Mouse (Mus musculus): ENCODE data around the gene Ccl9. TPM values are rescaled to one million over a fixed set of nuclear protein-coding genes. Genes with fewer than 3 reads are reported as not detected.

Ccl9 gene
- polyA plus RNA-seq, 1 experiment, result 3.4 TPM

DNA sequence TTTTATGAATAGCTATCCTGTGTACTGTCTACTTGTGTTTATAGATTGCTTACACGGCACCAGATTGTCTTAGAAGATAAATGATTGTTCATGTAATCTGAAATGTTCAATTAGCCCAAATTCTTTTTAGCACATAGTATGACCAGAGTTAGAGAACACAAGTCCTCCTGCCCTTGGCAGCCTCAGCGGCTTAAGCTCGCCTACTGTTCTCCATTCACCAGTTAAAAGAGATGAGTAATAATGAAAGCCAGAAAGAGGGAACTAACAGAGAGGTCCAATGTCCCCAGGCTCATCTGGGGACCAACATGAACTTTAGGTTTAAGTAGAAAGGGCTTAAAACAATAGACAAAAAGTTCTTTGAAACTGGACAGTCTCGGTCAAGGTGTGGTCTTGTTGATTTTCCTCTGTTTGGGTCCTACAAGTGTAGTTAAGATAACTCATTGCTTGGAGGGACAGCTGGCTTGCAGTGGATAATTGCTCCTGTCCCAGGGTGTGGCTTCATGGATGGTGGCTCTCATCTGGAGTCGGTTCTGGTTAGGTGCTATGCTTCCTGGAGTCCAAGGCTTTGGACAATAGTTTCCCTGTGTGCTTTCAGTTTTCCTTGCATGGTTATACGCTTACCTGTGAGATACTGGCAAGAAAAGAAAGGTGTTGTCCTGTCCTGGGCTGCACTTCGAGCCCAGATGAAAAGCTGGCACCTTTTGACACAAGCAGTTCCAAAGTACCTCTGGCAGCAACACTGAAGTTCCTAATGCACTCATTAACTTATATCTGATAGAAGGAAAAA lies 17.4 kb upstream of the Ccl9 start:
- no peak for DNase-seq
- no peaks in the 10 kb centered on the region for H3K36me3 ChIP-seq (ENCODE audit: control insufficient read depth, insufficient read depth, low read length)
- no peak overlapping the region for H3K4me3 ChIP-seq (ENCODE audit: control insufficient read depth, insufficient read depth, low read length)
- H3K27me3 ChIP-seq (ENCODE audit: control insufficient read depth, insufficient read depth, low read length), result no peaks in the 10 kb centered on the region
- no peak overlapping the region for H3K27ac ChIP-seq (ENCODE audit: control insufficient read depth, insufficient read depth, low read length)
- peaks cover 5% of the 10 kb centered on the region for H3K4me1 ChIP-seq (replicated peaks; ENCODE audit: control insufficient read depth, insufficient read depth, low read length)
- WGBS, result 86% methylated on average over 7 of the region's 7 CpGs
- no peak for TF ChIP-seq POLR2A (IDR thresholded peaks at IDR 0.05; ENCODE audit: control insufficient read depth, extremely low read depth, insufficient read depth, low read length, poor library complexity)
- TF ChIP-seq CTCF (IDR thresholded peaks at IDR 0.05; ENCODE audit: borderline replicate concordance, control insufficient read depth, extremely low read depth, insufficient read depth, low read length, poor library complexity), result no peak

DNA sequence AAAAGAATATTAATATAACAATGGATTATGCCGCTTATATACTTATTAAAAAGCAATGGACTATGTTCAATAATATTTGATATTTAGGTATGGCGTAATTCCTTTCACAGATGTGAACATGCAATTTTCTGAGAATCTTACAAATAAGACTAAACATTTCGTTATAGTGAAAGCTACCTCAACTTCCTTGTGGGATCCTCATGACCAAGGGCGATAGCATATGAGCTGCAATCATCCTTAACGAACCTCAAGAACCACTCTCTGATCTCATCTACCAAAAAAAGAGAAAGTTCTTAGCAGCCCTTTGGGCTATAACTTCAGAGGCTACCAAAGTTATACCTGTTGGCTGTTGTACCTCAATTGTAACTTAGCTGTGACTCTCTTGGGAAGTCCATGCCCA lies 15.0 kb upstream of the Ccl9 start:
- H3K27ac ChIP-seq (ENCODE audit: control insufficient read depth, insufficient read depth, low read length), result no peak overlapping the region
- no peaks in the 10 kb centered on the region for H3K27me3 ChIP-seq (ENCODE audit: control insufficient read depth, insufficient read depth, low read length)
- peaks cover 5% of the 10 kb centered on the region for H3K4me1 ChIP-seq (replicated peaks; ENCODE audit: control insufficient read depth, insufficient read depth, low read length)
- H3K36me3 ChIP-seq (ENCODE audit: control insufficient read depth, insufficient read depth, low read length), result no peaks in the 10 kb centered on the region
- no peak overlapping the region for H3K4me3 ChIP-seq (ENCODE audit: control insufficient read depth, insufficient read depth, low read length)
- no peak for DNase-seq
- 66% methylated on average over 5 of the region's 5 CpGs for WGBS
- TF ChIP-seq POLR2A (IDR thresholded peaks at IDR 0.05; ENCODE audit: control insufficient read depth, extremely low read depth, insufficient read depth, low read length, poor library complexity) (no peak), CTCF (IDR thresholded peaks at IDR 0.05; ENCODE audit: borderline replicate concordance, control insufficient read depth, extremely low read depth, insufficient read depth, low read length, poor library complexity) (no peak)

DNA sequence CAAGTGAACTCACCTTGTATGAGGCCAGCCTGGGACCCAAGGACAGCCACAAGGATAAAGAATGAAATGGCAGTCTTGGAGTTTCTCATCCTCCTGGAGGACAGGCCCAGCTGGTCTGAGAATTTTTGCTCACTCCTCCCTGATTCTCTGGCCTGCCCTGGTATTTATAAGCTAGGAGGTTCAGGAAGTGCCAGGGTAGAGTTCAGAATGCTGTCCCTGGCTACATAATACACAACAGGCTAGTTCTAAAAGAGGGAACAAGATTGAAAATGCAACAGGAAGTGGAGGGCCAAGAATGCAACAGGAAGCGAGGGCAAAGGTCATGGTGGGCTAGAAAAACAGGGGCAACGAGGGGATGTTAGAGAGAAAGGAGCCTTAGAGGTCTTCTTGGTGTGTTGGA lies 14.4 kb upstream of the Ccl9 start, which contains the start of gene Ccl6:
Gene Ccl6 (minus strand): TSS at position 235 of the 400 bp plus-strand sequence.
- no peaks in the 10 kb centered on the region for H3K36me3 ChIP-seq (ENCODE audit: control insufficient read depth, insufficient read depth, low read length)
- H3K27ac ChIP-seq (ENCODE audit: control insufficient read depth, insufficient read depth, low read length), result peak within 1 kb of the TSS; percentile 29; the same call in 1 of the 2 replicates
- H3K4me3 ChIP-seq (ENCODE audit: control insufficient read depth, insufficient read depth, low read length), result no peak within 1 kb of the TSS
- TF ChIP-seq POLR2A (IDR thresholded peaks at IDR 0.05; ENCODE audit: control insufficient read depth, extremely low read depth, insufficient read depth, low read length, poor library complexity), result no peak
- TF ChIP-seq CTCF (IDR thresholded peaks at IDR 0.05; ENCODE audit: borderline replicate concordance, control insufficient read depth, extremely low read depth, insufficient read depth, low read length, poor library complexity), result no peak
- peaks cover 5% of the 10 kb centered on the region for H3K4me1 ChIP-seq (replicated peaks; ENCODE audit: control insufficient read depth, insufficient read depth, low read length)
- no peak for DNase-seq
- H3K27me3 ChIP-seq (ENCODE audit: control insufficient read depth, insufficient read depth, low read length), result no peaks in the 10 kb centered on the region
- 40% methylated on average over 2 of the region's 2 CpGs for WGBS

DNA sequence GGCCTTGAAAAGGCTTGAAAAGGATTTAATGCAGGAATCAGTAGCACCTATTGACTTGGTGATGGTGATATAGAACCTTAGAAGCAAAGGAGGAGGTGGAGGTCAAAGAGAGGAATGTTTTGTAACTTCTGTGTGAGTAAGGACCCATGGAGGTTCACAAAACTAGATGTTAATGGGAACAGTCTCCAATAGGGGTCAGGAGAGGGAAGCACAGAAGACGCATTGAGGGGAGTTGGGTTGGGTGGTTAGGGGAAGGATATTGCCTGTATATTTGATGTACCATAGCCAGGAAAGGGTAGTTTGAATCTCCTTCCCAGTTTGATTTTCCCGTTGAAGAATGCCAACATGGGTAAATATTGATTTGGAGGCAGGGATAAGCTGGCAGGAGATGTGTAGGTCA lies 5.8 kb upstream of the Ccl9 start:
- no peaks in the 10 kb centered on the region for H3K4me1 ChIP-seq (replicated peaks; ENCODE audit: control insufficient read depth, insufficient read depth, low read length)
- H3K36me3 ChIP-seq (ENCODE audit: control insufficient read depth, insufficient read depth, low read length), result no peaks in the 10 kb centered on the region
- WGBS, result 61% methylated on average over 2 of the region's 2 CpGs
- H3K27ac ChIP-seq (ENCODE audit: control insufficient read depth, insufficient read depth, low read length), result no peak overlapping the region
- TF ChIP-seq POLR2A (IDR thresholded peaks at IDR 0.05; ENCODE audit: control insufficient read depth, extremely low read depth, insufficient read depth, low read length, poor library complexity) (no peak), CTCF (IDR thresholded peaks at IDR 0.05; ENCODE audit: borderline replicate concordance, control insufficient read depth, extremely low read depth, insufficient read depth, low read length, poor library complexity) (no peak)
- H3K4me3 ChIP-seq (ENCODE audit: control insufficient read depth, insufficient read depth, low read length), result no peak overlapping the region
- DNase-seq, result no peak
- no peaks in the 10 kb centered on the region for H3K27me3 ChIP-seq (ENCODE audit: control insufficient read depth, insufficient read depth, low read length)

DNA sequence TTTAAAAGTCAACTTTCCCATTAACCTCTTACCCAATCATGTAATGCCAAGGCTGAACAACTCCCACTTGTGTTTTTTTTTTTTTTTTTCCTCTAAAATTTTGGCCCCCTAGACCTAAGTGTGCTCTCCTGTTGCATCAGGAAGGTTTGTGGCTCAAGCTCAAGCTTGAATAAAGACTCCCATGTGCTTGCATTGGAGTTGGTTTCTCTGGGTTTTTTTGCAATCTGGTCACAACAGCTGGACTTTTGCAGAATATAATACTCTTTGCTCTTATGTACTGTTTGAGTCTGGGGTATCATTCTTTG lies 5.0 kb upstream of the Ccl9 start:
- H3K4me1 ChIP-seq (replicated peaks; ENCODE audit: control insufficient read depth, insufficient read depth, low read length), result no peaks in the 10 kb centered on the region
- TF ChIP-seq CTCF (IDR thresholded peaks at IDR 0.05; ENCODE audit: borderline replicate concordance, control insufficient read depth, extremely low read depth, insufficient read depth, low read length, poor library complexity) (no peak), POLR2A (IDR thresholded peaks at IDR 0.05; ENCODE audit: control insufficient read depth, extremely low read depth, insufficient read depth, low read length, poor library complexity) (no peak)
- no peak overlapping the region for H3K27ac ChIP-seq (ENCODE audit: control insufficient read depth, insufficient read depth, low read length)
- no peaks in the 10 kb centered on the region for H3K36me3 ChIP-seq (ENCODE audit: control insufficient read depth, insufficient read depth, low read length)
- H3K4me3 ChIP-seq (ENCODE audit: control insufficient read depth, insufficient read depth, low read length), result no peak overlapping the region
- DNase-seq, result no peak
- no peaks in the 10 kb centered on the region for H3K27me3 ChIP-seq (ENCODE audit: control insufficient read depth, insufficient read depth, low read length)

- H3K27me3 ChIP-seq (ENCODE audit: control insufficient read depth, insufficient read depth, low read length), result no peaks in the 10 kb centered on the region
- no peaks in the 10 kb centered on the region for H3K36me3 ChIP-seq (ENCODE audit: control insufficient read depth, insufficient read depth, low read length)
- H3K4me3 ChIP-seq (ENCODE audit: control insufficient read depth, insufficient read depth, low read length), result no peak overlapping the region
- 89% methylated on average over 4 of the region's 4 CpGs for WGBS
- DNase-seq, result no peak
- H3K27ac ChIP-seq (ENCODE audit: control insufficient read depth, insufficient read depth, low read length), result no peak overlapping the region
- H3K4me1 ChIP-seq (replicated peaks; ENCODE audit: control insufficient read depth, insufficient read depth, low read length), result no peaks in the 10 kb centered on the region
- TF ChIP-seq CTCF (IDR thresholded peaks at IDR 0.05; ENCODE audit: borderline replicate concordance, control insufficient read depth, extremely low read depth, insufficient read depth, low read length, poor library complexity) (no peak), POLR2A (IDR thresholded peaks at IDR 0.05; ENCODE audit: control insufficient read depth, extremely low read depth, insufficient read depth, low read length, poor library complexity) (no peak)
Measured at GRCm38 (mm10) chr11:83582626-83583449, 4.4 kb upstream of the Ccl9 start.
